In genomic region chr17:46110402-46111289, GRCm38 (mm10) we compare ENCODE assay signal across 8 mouse cellular contexts. TPM values are rescaled to one million over a fixed set of nuclear protein-coding genes. Genes with fewer than 3 reads are reported as not detected.
DNase-seq lines count a peak whose midpoint lies in the region; ATAC-seq lines count a peak whose summit lies in the region.

Gene Mrps18a (plus strand): TSS chr17:46110986.

- ATAC-seq in frontal cortex, adult (ENCODE audit: low TSS enrichment), result peak; percentile 100

- peaks cover 19% of the 10 kb centered on the region for H3K4me1 ChIP-seq in hindbrain, embryonic 10.5 days (replicated peaks)

- H3K27ac ChIP-seq in hindbrain, embryonic 10.5 days, result peak within 1 kb of the TSS; percentile 90

- DNase-seq in MEL-GATA-1-ER (ENCODE audit: extremely low read depth, low read depth), result peak; percentile 55
- DNase-seq in cerebellum, adult 8-10 months, result peak; percentile 78
- DNase-seq in hindbrain, embryonic 10.5 days (ENCODE audit: low spot score), result peak; percentile 85
- DNase-seq in layer of hippocampus, postnatal 10 days (ENCODE audit: low spot score in 2 of 2), result peak; percentile 78 to 85
- peak; percentile 90 for DNase-seq in lung, postnatal 10 days
- peak; percentile 83 for DNase-seq in ovary, postnatal 36 days (ENCODE audit: low spot score)
- peak; percentile 79 for DNase-seq in thymus, postnatal 25 days

- 6% methylated on average over 38 of the region's 38 CpGs for WGBS in hindbrain, embryonic 10.5 days

- H3K36me3 ChIP-seq in hindbrain, embryonic 10.5 days, result 0 out of 2 replicates have a peak, but pooled peaks cover 9% of the 10 kb centered on the region

- H3K27me3 ChIP-seq in hindbrain, embryonic 10.5 days (ENCODE audit: insufficient read depth, poor library complexity, severe bottlenecking), result peaks cover 10% of the 10 kb centered on the region; the same call in 1 of the 2 replicates

- H3K9me3 ChIP-seq in hindbrain, embryonic 10.5 days, result no peaks in the 10 kb centered on the region

- peak within 1 kb of the TSS; percentile 76 for H3K4me3 ChIP-seq in hindbrain, embryonic 10.5 days

RNA-seq across cellular contexts. Expression of gene Mrps18a, which starts in this region (rescaled TPM):
- polyA plus RNA-seq in hindbrain, embryonic 10.5 days (2016; fragmentation: Nextera tagmentation; extraction: Ambion mirVana), result 148 and 151 TPM in 2 replicates
- 10 to 100 TPM; 80.8 to 82.4 TPM for total RNA-seq in layer of hippocampus, postnatal 10 days (2021)

Comparison
In these comparisons a context has a peak if more than half of its experiments do, and no peak if none do; other contexts are left out.
1. Peak in every context shown above with its lines: DNase-seq, ATAC-seq, H3K4me3 ChIP-seq and H3K27ac ChIP-seq.